Mouse (Mus musculus) CH12.LX (cell line): Measurements from ENCODE around the gene Gm20671. TPM values are rescaled to one million over a fixed set of nuclear protein-coding genes. Genes with fewer than 3 reads are reported as not detected.

Experiments used
- DNase-seq: peaks from one replicate; pipeline ENCODE4 v3.0.0-alpha.2; 2013; ENCODE audit errors: extremely low read depth
- H3K27ac ChIP-seq: 2 replicates; pipeline ENCODE4 v1.5.1; 2012; ENCODE audit warnings: low read depth, mild to moderate bottlenecking, control low read depth, moderate library complexity; ENCODE audit not compliant: insufficient read depth
- H3K27me3 ChIP-seq: replicated peaks from 2 replicates; pipeline ENCODE3; 2012; ENCODE audit warnings: inconsistent platforms
- H3K36me3 ChIP-seq, 2 experiments: replicated peaks in 1 of 2; 2 replicates each; pipeline versions ENCODE3 to v1.6.1; 2012; ENCODE audit warnings: inconsistent platforms in 1 of 2, low read length in 1 of 2, mild to moderate bottlenecking in 1 of 2, mixed read lengths in 1 of 2, moderate library complexity in 1 of 2; ENCODE audit not compliant: control insufficient read depth in 1 of 2, insufficient read depth in 1 of 2
- H3K4me1 ChIP-seq, 2 experiments: 2 replicates each; pipeline ENCODE4 v1.6.1; 2012; ENCODE audit warnings: inconsistent platforms in 1 of 2, moderate library complexity in 1 of 2; ENCODE audit not compliant: insufficient read depth in 2 of 2, control insufficient read depth in 1 of 2
- H3K4me2 ChIP-seq: 2 replicates; pipeline ENCODE4 v1.6.1; 2012; ENCODE audit warnings: low read depth, mild to moderate bottlenecking, control low read depth; ENCODE audit not compliant: poor library complexity, insufficient read depth, severe bottlenecking
- H3K4me3 ChIP-seq, 3 experiments: fragments of 150-350 bp in 1 of 3; sonication (generic) in 1 of 3; replicated peaks in 1 of 3; 2 replicates each; pipeline versions ENCODE3 to v1.5.1; 2011 to 2012; ENCODE audit warnings: low read depth in 2 of 3, low read length in 2 of 3, mild to moderate bottlenecking in 2 of 3, moderate library complexity in 2 of 3, control low read depth in 1 of 3, improper control_type of control experiment in 1 of 3, inconsistent platforms in 1 of 3, mixed read lengths in 1 of 3; ENCODE audit not compliant: poor library complexity in 1 of 3
- H3K79me2 ChIP-seq: replicated peaks from 2 replicates; pipeline ENCODE4 v1.6.1; 2012; ENCODE audit warnings: mild to moderate bottlenecking, moderate library complexity; ENCODE audit not compliant: control insufficient read depth, poor library complexity, insufficient read depth, severe bottlenecking; ENCODE audit errors: extremely low read depth
- H3K9ac ChIP-seq: 2 replicates; pipeline ENCODE4 v1.6.1; 2012; ENCODE audit warnings: low read depth, mild to moderate bottlenecking, control low read depth, moderate library complexity; ENCODE audit not compliant: insufficient read depth
- H3K9me3 ChIP-seq: replicated peaks from 2 replicates; pipeline ENCODE3; 2012; ENCODE audit warnings: low read length, inconsistent platforms, mixed read lengths
- BHLHE40 ChIP-seq: IDR thresholded peaks from 2 replicates; pipeline ENCODE4 v1.6.1; 2011; ENCODE audit warnings: mild to moderate bottlenecking, low read depth, low read length, improper control_type of control experiment
- CTCF ChIP-seq, 2 experiments: IDR thresholded peaks in 1 of 2; conservative IDR thresholded peaks in 1 of 2; 2 replicates each; pipeline ENCODE4 v1.5.1; 2011 to 2012; ENCODE audit warnings: low read depth in 2 of 2, low read length in 2 of 2, improper control_type of control experiment in 1 of 2, inconsistent platforms in 1 of 2, mild to moderate bottlenecking in 1 of 2, moderate library complexity in 1 of 2
- E2F4 ChIP-seq: IDR thresholded peaks from 2 replicates; pipeline ENCODE4 v1.6.1; 2011; ENCODE audit warnings: low read depth, low read length, improper control_type of control experiment; ENCODE audit not compliant: insufficient replicate concordance
- HCFC1 ChIP-seq: IDR thresholded peaks from 2 replicates; pipeline ENCODE4 v1.6.1; 2012; ENCODE audit warnings: low read depth, mild to moderate bottlenecking, inconsistent platforms, low read length, improper control_type of control experiment
- JUN ChIP-seq: IDR thresholded peaks from 2 replicates; pipeline ENCODE4 v1.6.1; 2011; ENCODE audit warnings: low read depth, mild to moderate bottlenecking, low read length, improper control_type of control experiment, moderate library complexity; ENCODE audit not compliant: insufficient read depth
- JUND ChIP-seq: conservative IDR thresholded peaks from 2 replicates; pipeline ENCODE4 v1.6.1; 2011; ENCODE audit warnings: low read depth, low read length, improper control_type of control experiment
- KAT2A ChIP-seq: IDR thresholded peaks from 2 replicates; pipeline ENCODE4 v1.6.1; 2012; ENCODE audit warnings: low read length, improper control_type of control experiment, inconsistent platforms; ENCODE audit not compliant: insufficient replicate concordance
- MAFK ChIP-seq: IDR thresholded peaks from 2 replicates; pipeline ENCODE4 v1.6.1; 2011; ENCODE audit warnings: low read length, improper control_type of control experiment; ENCODE audit not compliant: insufficient replicate concordance
- MAX ChIP-seq: IDR thresholded peaks from 2 replicates; pipeline ENCODE4 v1.6.1; 2011; ENCODE audit warnings: low read length, improper control_type of control experiment
- MAZ ChIP-seq: IDR thresholded peaks from 2 replicates; pipeline ENCODE4 v1.6.1; 2012; ENCODE audit warnings: low read depth, mild to moderate bottlenecking, inconsistent platforms, low read length, improper control_type of control experiment, moderate library complexity
- MXI1 ChIP-seq: IDR thresholded peaks from 2 replicates; pipeline ENCODE4 v1.6.1; 2011; ENCODE audit warnings: mild to moderate bottlenecking, low read depth, low read length, improper control_type of control experiment
- NELFE ChIP-seq: IDR thresholded peaks from 2 replicates; pipeline ENCODE4 v1.6.1; 2011; ENCODE audit warnings: low read depth, low read length, improper control_type of control experiment
- RAD21 ChIP-seq: IDR thresholded peaks from 2 replicates; pipeline ENCODE4 v1.6.1; 2011; ENCODE audit warnings: low read depth, mild to moderate bottlenecking, low read length, improper control_type of control experiment, moderate library complexity
- RCOR1 ChIP-seq: conservative IDR thresholded peaks from 2 replicates; pipeline ENCODE4 v1.6.1; 2012; ENCODE audit warnings: low read depth, mild to moderate bottlenecking, inconsistent platforms, low read length, improper control_type of control experiment
- SIN3A ChIP-seq: IDR thresholded peaks from 2 replicates; pipeline ENCODE4 v1.6.1; 2012; ENCODE audit warnings: low read length, improper control_type of control experiment, inconsistent platforms
- TCF12 ChIP-seq: IDR thresholded peaks from 2 replicates; pipeline ENCODE4 v1.6.1; 2014; ENCODE audit warnings: low read depth, mild to moderate bottlenecking, inconsistent platforms, low read length, improper control_type of control experiment
- UBTF ChIP-seq: IDR thresholded peaks from 2 replicates; pipeline ENCODE4 v1.6.1; 2012; ENCODE audit warnings: low read depth, mild to moderate bottlenecking, inconsistent platforms, low read length, improper control_type of control experiment, moderate library complexity
- USF1 ChIP-seq: IDR thresholded peaks from 2 replicates; pipeline ENCODE4 v1.6.1; 2014; ENCODE audit warnings: low read depth, mild to moderate bottlenecking, inconsistent platforms, low read length, improper control_type of control experiment
- USF2 ChIP-seq: conservative IDR thresholded peaks from 2 replicates; pipeline ENCODE4 v1.6.1; 2011; ENCODE audit warnings: low read depth, low read length, improper control_type of control experiment
- ZC3H11A ChIP-seq: IDR thresholded peaks from 2 replicates; pipeline ENCODE4 v1.6.1; 2012; ENCODE audit warnings: low read depth, mild to moderate bottlenecking, inconsistent platforms, low read length, improper control_type of control experiment
- ZKSCAN1 ChIP-seq: IDR thresholded peaks from 2 replicates; pipeline ENCODE4 v1.6.1; 2012; ENCODE audit warnings: low read depth, inconsistent platforms, low read length, improper control_type of control experiment, borderline replicate concordance
- ZNF384 ChIP-seq: IDR thresholded peaks from 2 replicates; pipeline ENCODE4 v1.6.1; 2012; ENCODE audit warnings: low read depth, low read length, improper control_type of control experiment, inconsistent platforms
- dilution Hi-C: fragments of 300-500 bp; cut with MboI; formaldehyde crosslinking; loops from 2 replicates; pipeline ENCODE4 v1.14.3; 2020; ENCODE audit warnings: low sequenced_read_pairs; ENCODE audit not compliant: extremely low pct_unique_long_range_greater_than_20kb, extremely low pct_ligation_motif_present
- in situ Hi-C: fragments of 300-500 bp; cut with MboI; formaldehyde crosslinking; loops from 3 replicates; pipeline ENCODE4 v1.14.3; 2019; ENCODE audit warnings: low sequenced_read_pairs, low pct_ligation_motif_present, low pct_unique_long_range_greater_than_20kb, mixed read lengths
- polyA plus RNA-seq: library from polyadenylated mRNA; unstranded; fragments of >175 nt; gene quantifications from 2 replicates; pipeline ENCODE4 v1.2.1, GENCODE M21; 2012; ENCODE audit warnings: low read depth; ENCODE audit not compliant: insufficient read length
- total RNA-seq, 2 experiments: library from RNA; depleted of rRNA; stranded (reverse); fragments of 300-350 nt in 1 of 2; fragments of >200 nt in 1 of 2; gene quantifications; 2 replicates each; pipeline ENCODE4 v1.2.3; 2012 to 2014

Gene Gm20671
- total and polyA plus RNA-seq, 3 experiments: 0.81 TPM; not detected in 2

DNA sequence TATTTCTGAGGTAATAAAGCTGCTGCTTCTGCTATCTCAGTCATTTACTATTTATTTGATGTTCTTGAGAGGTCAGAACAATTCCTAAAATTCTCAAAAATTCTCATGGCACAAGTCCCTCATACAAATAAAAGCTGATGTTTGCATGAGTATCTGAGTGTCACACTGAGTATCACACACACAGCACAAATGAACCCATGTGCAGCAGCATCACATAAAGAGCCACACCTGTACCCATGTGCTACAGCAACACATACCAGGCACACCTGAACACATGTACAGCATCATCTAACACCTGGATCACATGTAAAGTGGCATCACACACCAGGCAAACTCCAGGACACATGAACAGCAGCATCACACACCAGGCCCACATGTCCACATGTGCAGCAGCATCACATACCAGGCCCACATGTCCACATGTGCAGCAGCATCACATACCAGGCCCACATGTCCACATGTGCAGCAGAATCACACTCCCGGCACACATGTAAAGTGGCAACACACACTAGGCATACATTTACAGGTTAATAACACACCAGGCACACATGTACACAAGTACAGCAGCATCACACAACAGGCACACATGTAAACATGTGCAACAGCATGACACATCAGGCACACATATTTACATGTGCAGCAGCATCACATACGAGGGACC is 113.7 kb downstream of the Gm20671 start (continued):
- TF ChIP-seq RCOR1: peak; percentile 47; the same call in 1 of the 2 replicates

DNA sequence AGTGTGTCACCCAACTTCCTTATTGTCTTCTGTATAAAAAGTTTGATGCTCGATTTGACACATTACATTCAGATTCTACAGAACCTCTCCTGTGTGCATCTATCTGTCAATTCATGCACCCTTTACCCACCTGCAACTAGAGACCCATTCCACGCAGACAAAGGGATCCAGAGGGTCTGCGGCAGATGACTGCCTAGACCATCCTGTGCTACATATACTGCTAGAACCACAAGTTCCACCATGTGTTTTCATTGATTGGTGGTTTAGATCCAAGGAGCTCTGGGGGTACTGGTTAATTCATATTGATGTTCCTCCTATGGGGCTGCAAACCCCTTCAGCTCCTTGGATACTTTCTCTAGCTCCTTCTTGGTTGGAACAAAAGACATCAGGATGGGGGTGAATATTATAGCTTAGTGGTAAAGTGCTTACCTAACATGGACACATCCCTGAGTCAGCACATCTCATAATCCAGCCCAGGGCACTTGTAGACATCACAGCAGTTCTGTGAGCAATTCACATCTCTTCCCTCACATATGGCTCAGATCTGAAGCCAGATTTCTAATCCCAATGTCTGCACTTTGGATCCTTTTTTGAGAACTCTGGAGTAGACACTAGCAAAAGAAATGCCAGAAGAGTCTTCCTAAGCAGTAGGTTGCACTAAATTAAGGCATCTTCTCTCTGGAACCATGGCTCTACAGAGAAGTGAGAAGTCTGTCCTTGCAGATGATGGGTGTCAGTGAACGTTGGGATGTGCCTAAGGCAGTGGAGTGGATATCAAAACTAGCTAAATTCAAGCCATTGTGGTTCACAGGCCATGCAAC is 114.5 kb downstream of the Gm20671 start:
- H3K79me2 ChIP-seq: no peaks in the 10 kb centered on the region
- no peaks in the 10 kb centered on the region for H3K36me3 ChIP-seq
- in situ Hi-C loops (no loop called here), dilution Hi-C loops (no loop called here)
- no peak overlapping the region for H3K27ac ChIP-seq
- H3K9ac ChIP-seq: no peak overlapping the region
- no peaks in the 10 kb centered on the region for H3K27me3 ChIP-seq
- H3K9me3 ChIP-seq: peaks cover 35% of the 10 kb centered on the region
- no peak overlapping the region for H3K4me3 ChIP-seq
- no peaks in the 10 kb centered on the region for H3K4me1 ChIP-seq
- peak; percentile 60 for DNase-seq
- TF ChIP-seq MAFK: peak; percentile 90
- TF ChIP-seq JUND: no peak
- TF ChIP-seq ZKSCAN1: no peak
- no peak for TF ChIP-seq E2F4
- TF ChIP-seq ZC3H11A: no peak
- no peak for TF ChIP-seq USF2
- TF ChIP-seq KAT2A: no peak
- TF ChIP-seq MAX: no peak
- TF ChIP-seq MXI1: no peak
- TF ChIP-seq, all 38 proteins: peak for 1
- no peak overlapping the region for H3K4me2 ChIP-seq

DNA sequence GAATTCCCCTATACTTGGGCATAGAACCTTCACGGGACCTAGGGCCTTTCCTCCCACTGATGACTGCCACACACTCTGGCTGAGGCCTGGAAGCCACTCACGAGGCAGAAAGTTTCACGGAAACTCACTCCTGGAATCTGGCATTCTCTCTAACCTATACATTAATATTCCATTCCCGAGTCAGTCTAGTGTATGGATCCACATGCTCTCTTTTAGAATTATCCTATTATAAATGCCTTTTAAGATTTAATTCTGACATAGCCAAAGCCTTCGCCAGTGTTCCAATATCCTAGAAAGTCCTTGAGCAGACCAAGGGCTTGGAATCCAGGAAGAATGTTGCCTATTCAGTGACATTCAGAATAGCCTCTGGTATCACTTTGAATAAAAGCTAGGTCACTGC is 115.4 kb downstream of the Gm20671 start:
- H3K4me2 ChIP-seq: no peak overlapping the region
- no peak overlapping the region for H3K9ac ChIP-seq
- H3K4me1 ChIP-seq: no peaks in the 10 kb centered on the region
- no peaks in the 10 kb centered on the region for H3K36me3 ChIP-seq
- H3K9me3 ChIP-seq: peaks cover 44% of the 10 kb centered on the region
- no peak overlapping the region for H3K27ac ChIP-seq
- H3K27me3 ChIP-seq: no peaks in the 10 kb centered on the region
- dilution Hi-C loops: no loop called here
- no peaks in the 10 kb centered on the region for H3K79me2 ChIP-seq
- no peak for DNase-seq
- no peak overlapping the region for H3K4me3 ChIP-seq
- in situ Hi-C loops: no loop called here
- TF ChIP-seq TCF12 (no peak), JUN (no peak), USF1 (no peak), E2F4 (no peak), RAD21 (no peak), BHLHE40 (no peak), NELFE (no peak), MAZ (no peak), MAFK (no peak), UBTF (no peak), MAX (no peak), KAT2A (no peak), SIN3A (no peak), CTCF (conservative IDR thresholded peaks at IDR 0.05 in 1 of 2, IDR thresholded peaks at IDR 0.05 in 1 of 2; ENCODE audit: low read depth in 2 of 2, low read length in 2 of 2) (no peak), JUND (no peak), ZNF384 (no peak), HCFC1 (no peak)
